Mouse (Mus musculus): ENCODE measurements around the gene Vmn1r232. TPM values are rescaled to one million over a fixed set of nuclear protein-coding genes. Genes with fewer than 3 reads are reported as not detected.

Vmn1r232 gene
- polyA plus RNA-seq, 1 experiment = not detected

DNA sequence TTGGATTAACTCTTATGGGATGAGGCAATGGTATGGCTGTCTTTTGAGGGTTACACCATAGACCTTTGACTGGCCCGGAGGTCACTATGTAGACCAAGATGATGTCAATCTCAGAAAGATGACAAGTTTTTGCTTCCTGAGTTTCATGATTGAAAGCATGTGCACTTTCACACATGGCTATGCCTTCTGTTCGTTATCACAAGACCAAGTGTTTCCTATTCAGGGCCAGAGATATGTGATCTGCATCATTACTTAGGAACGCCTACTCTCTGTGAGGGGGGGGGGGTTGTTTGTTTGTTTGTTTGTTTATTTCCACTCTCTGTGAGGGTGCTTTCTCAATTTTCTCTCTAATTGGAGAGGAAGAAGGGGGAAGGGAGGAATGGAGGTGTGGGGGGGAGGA is 24.7 kb upstream of the Vmn1r232 start:
- H3K4me3 ChIP-seq (replicated peaks; ENCODE audit: insufficient read depth, low read depth, low read length) = peak overlapping the region; percentile 73
- H3K27me3 ChIP-seq (ENCODE audit: control insufficient read depth, insufficient read depth, low read length) = no peaks in the 10 kb centered on the region
- no peak for TF ChIP-seq POLR2A (IDR thresholded peaks at IDR 0.05; ENCODE audit: borderline replicate concordance, insufficient read depth, low read length)
- TF ChIP-seq CTCF (IDR thresholded peaks at IDR 0.05; ENCODE audit: borderline replicate concordance, insufficient read depth, low read depth, low read length) = no peak
- peak in 1 of 2 experiments; percentile 14 for DNase-seq
- H3K4me1 ChIP-seq (ENCODE audit: control insufficient read depth, insufficient read depth, low read length) = peaks cover 7% of the 10 kb centered on the region
- 0 out of 2 replicates have a peak overlapping the region, but pooled peaks have one; percentile 85 for H3K27ac ChIP-seq (ENCODE audit: insufficient read depth, low read length)
- WGBS = 34% methylated on average over 3 of the region's 3 CpGs

DNA sequence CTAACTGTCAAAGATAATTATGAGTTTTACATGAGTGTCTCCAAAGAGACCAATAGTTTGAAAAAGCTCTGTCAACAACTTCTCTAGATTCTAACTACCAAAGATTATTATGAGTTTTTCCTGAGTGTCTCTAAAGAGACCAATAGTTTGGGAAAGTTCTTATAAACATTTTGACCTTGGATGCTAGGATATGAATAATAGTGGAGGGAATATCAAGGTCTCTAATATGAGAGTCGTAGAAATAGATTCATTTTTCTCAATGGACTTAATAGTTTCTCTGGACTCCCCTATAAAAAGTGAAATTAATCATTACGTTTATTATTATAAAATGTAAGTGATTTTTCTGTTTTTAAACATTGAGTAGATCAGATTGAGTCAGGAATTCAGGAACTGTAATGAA is 14.5 kb downstream of the Vmn1r232 start, which contains the start of gene Vmn1r231:
Gene Vmn1r231 (minus strand): TSS at position 101 of the 400 bp plus-strand sequence.
- no peak for DNase-seq
- no peaks in the 10 kb centered on the region for H3K27me3 ChIP-seq (ENCODE audit: control insufficient read depth, insufficient read depth, low read length)
- 47% methylated on average over 2 of the region's 2 CpGs for WGBS
- no peak within 1 kb of the TSS for H3K4me3 ChIP-seq (replicated peaks; ENCODE audit: insufficient read depth, low read depth, low read length)
- TF ChIP-seq CTCF (IDR thresholded peaks at IDR 0.05; ENCODE audit: borderline replicate concordance, insufficient read depth, low read depth, low read length) (no peak), POLR2A (IDR thresholded peaks at IDR 0.05; ENCODE audit: borderline replicate concordance, insufficient read depth, low read length) (no peak)
- no peaks in the 10 kb centered on the region for H3K4me1 ChIP-seq (ENCODE audit: control insufficient read depth, insufficient read depth, low read length)
- no peak within 1 kb of the TSS for H3K27ac ChIP-seq (ENCODE audit: insufficient read depth, low read length)

Other genes with a start within 250 kb of the Vmn1r232 start
- not detected in 2 replicates for gene Vmn1r226, start 236.9 kb downstream of the Vmn1r232 start, polyA plus RNA-seq (2012; rRNA removed)
- gene Vmn1r227, start 189.9 kb downstream of the Vmn1r232 start, polyA plus RNA-seq (2012; rRNA removed) = not detected in 2 replicates
- gene Vmn1r228, start 133.6 kb downstream of the Vmn1r232 start, polyA plus RNA-seq (2012; rRNA removed) = not detected in 2 replicates
- gene Vmn1r229, start 108.2 kb downstream of the Vmn1r232 start, polyA plus RNA-seq (2012; rRNA removed) = not detected in 2 replicates
- gene Vmn1r230, start 79.3 kb downstream of the Vmn1r232 start, polyA plus RNA-seq (2012; rRNA removed) = not detected in 2 replicates
- gene Vmn1r231, start 14.6 kb downstream of the Vmn1r232 start, polyA plus RNA-seq (2012; rRNA removed) = not detected in 2 replicates
- gene Ppp2r1a, start 25.6 kb upstream of the Vmn1r232 start, polyA plus RNA-seq (2012; rRNA removed) = 530 and 556 TPM in 2 replicates
- gene Vmn1r233, start 76.8 kb upstream of the Vmn1r232 start, polyA plus RNA-seq (2012; rRNA removed) = not detected in 2 replicates
- 17.6 and 18.3 TPM in 2 replicates for gene Zfp160, start 89.2 kb upstream of the Vmn1r232 start, polyA plus RNA-seq (2012; rRNA removed)